Mouse (Mus musculus) kidney, embryonic 15.5 days (tissue): ENCODE results near the gene Lyst. TPM values are rescaled to one million over a fixed set of nuclear protein-coding genes. Genes with fewer than 3 reads are reported as not detected.

Experiments used
- ATAC-seq: fragments of 200-750 bp; cut with Nextera tagmentation; replicated peaks from 2 replicates; pipeline ENCODE4 v1.8.0; 2017; ENCODE audit warnings: moderate TSS enrichment; ENCODE audit not compliant: low FRiP score
- H3K27ac ChIP-seq: fragments of 300-500 bp; sonication (generic); 2 replicates; pipeline ENCODE4 v1.5.1; 2015; ENCODE audit warnings: mild to moderate bottlenecking, inconsistent platforms
- H3K27me3 ChIP-seq: fragments of 300-500 bp; sonication (generic); 2 replicates; pipeline ENCODE4 v1.6.1; 2015; ENCODE audit warnings: inconsistent platforms
- H3K36me3 ChIP-seq: fragments of 300-500 bp; sonication (generic); 2 replicates; pipeline ENCODE4 v1.6.1; 2015; ENCODE audit warnings: inconsistent platforms
- H3K4me1 ChIP-seq: fragments of 300-500 bp; sonication (generic); 2 replicates; pipeline ENCODE4 v1.6.1; 2015; ENCODE audit warnings: inconsistent platforms
- H3K4me2 ChIP-seq: fragments of 300-500 bp; sonication (generic); 2 replicates; pipeline ENCODE4 v1.6.1; 2015; ENCODE audit warnings: moderate library complexity, mild to moderate bottlenecking, inconsistent platforms
- H3K4me3 ChIP-seq: fragments of 300-500 bp; sonication (generic); replicated peaks from 2 replicates; pipeline ENCODE4 v1.5.1; 2015; ENCODE audit warnings: mild to moderate bottlenecking, inconsistent platforms
- H3K9ac ChIP-seq: fragments of 300-500 bp; sonication (generic); 2 replicates; pipeline ENCODE4 v1.6.1; 2015; ENCODE audit warnings: mild to moderate bottlenecking, inconsistent platforms
- H3K9me3 ChIP-seq: fragments of 300-500 bp; sonication (generic); replicated peaks from 2 replicates; pipeline ENCODE4 v1.6.1; 2016; ENCODE audit warnings: inconsistent platforms
- whole genome bisulfite sequencing: fragments of 180-500 bp; shearing (Covaris S2); methylation state at CpG from one replicate; pipeline ENCODE4 v1.1.7; 2015; ENCODE audit warnings: mixed read lengths; 5-methylcytosine and 5-hydroxymethylcytosine counted together
- polyA plus RNA-seq: library from polyadenylated mRNA; unstranded; fragments of >200 nt; fragmentation: Nextera tagmentation; extraction: Ambion mirVana; gene quantifications from 2 replicates; pipeline ENCODE4 v1.2.1, GENCODE M21; 2015

The Lyst gene
- polyA plus RNA-seq, 1 experiment from 2014 or later = 4.2 TPM

DNA sequence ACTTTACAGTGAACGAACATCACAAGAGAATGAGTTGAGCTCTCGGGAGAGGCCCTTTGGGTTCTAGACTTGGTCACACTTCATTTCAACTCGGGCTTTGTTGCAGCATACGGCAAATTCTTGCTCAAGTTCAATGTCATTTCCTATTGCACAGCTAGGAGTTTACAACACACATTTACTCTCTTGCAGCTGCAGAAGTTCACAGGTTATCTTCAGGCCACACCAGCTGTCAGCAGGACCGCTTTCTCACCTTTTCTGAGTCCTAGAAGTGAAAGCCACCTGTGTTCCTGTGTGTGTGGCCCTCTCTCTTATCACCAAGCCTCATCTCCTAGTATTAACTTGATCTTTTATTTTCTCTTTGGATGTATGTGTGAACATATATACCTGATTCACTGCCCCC is 31.3 kb upstream of the Lyst start:
- no peaks in the 10 kb centered on the region for H3K4me1 ChIP-seq
- H3K9ac ChIP-seq = no peak overlapping the region
- H3K36me3 ChIP-seq = no peaks in the 10 kb centered on the region
- no peaks in the 10 kb centered on the region for H3K27me3 ChIP-seq
- H3K9me3 ChIP-seq = no peaks in the 10 kb centered on the region
- WGBS = 73% methylated on average over 5 of the region's 5 CpGs
- no peak overlapping the region for H3K4me2 ChIP-seq
- H3K27ac ChIP-seq = no peak overlapping the region
- H3K4me3 ChIP-seq = no peak overlapping the region
- ATAC-seq = no peak

DNA sequence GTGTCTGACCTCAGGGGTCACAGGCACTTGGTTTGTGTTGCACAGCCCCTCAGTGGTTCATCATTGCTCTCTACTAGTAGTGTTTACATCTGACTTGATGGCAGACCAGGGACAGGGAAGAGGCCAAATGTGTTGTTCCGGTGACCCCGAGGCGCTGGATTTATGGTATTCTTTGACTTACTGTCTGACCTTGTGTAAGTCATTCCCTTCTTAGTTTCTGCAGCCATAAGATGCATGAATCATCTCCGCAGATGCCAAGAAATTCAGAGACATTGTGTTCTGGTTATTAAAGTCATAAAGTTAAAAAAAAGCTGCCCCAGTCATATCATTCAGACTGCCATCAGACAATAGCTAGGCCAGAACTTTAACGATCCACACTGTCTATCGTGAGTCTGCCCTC is 27.6 kb upstream of the Lyst start:
- no peak for ATAC-seq
- H3K9ac ChIP-seq = no peak overlapping the region

DNA sequence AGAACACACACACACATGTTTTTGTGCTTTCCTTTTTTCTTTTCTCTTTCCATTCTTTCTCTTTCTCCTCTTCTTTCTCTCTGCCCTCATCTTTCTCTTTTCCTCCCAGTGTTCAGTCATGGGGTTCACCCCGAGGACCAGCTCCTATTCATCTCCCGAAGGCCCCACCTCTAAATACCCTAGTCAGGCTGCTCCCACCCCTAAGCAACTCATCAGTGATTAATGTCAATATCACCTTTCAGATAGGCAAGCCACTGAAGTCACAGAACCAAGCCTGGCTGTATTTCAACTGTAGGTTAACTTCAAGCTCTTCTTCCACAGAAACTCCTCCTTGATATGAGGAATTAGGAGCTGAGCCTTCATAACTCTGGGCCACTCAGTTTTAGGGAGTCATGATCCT is 26.1 kb upstream of the Lyst start:
- H3K9ac ChIP-seq = no peak overlapping the region
- no peak overlapping the region for H3K4me3 ChIP-seq
- H3K9me3 ChIP-seq = no peaks in the 10 kb centered on the region
- H3K36me3 ChIP-seq = no peaks in the 10 kb centered on the region
- H3K27me3 ChIP-seq = no peaks in the 10 kb centered on the region
- peak; percentile 74 for ATAC-seq
- no peak overlapping the region for H3K4me2 ChIP-seq
- 26% methylated on average over 2 of the region's 2 CpGs for WGBS
- no peaks in the 10 kb centered on the region for H3K4me1 ChIP-seq
- H3K27ac ChIP-seq = no peak overlapping the region

More for the DNA sequence above, 27.6 kb upstream of the Lyst start:
- Histone ChIP-seq H3K27me3 (no peaks in the 10 kb centered on the region), H3K4me3 (no peak overlapping the region), H3K9me3 (no peaks in the 10 kb centered on the region), H3K27ac (no peak overlapping the region), H3K36me3 (no peaks in the 10 kb centered on the region), H3K4me1 (no peaks in the 10 kb centered on the region), H3K4me2 (no peak overlapping the region)
- 57% methylated on average over 6 of the region's 6 CpGs for WGBS

DNA sequence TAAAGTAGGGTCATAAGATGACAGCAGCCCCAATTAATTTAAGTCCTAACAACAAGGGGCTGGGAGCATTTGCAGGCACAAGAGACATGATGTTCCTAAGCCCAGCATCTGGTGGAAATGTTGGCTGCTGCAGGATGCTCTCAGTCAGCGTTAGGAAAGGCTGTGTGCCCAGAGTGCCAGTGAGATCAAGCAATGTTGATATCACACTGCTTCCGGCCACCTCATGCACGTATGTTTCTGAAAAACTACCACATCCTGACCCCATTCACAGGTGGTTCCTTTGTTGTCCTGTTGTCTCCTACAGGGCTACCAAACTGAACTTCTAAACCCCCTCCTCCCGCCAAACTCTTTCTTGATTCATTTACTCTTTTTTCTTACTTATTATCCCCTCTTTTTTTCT is 25.7 kb upstream of the Lyst start:
- Histone ChIP-seq H3K4me1 (no peaks in the 10 kb centered on the region), H3K4me3 (no peak overlapping the region), H3K9ac (no peak overlapping the region), H3K27ac (no peak overlapping the region), H3K9me3 (no peaks in the 10 kb centered on the region), H3K27me3 (no peaks in the 10 kb centered on the region), H3K36me3 (no peaks in the 10 kb centered on the region), H3K4me2 (no peak overlapping the region)
- 51% methylated on average over 4 of the region's 4 CpGs for WGBS
- peak; percentile 27; the same call in 1 of the 2 replicates for ATAC-seq

DNA sequence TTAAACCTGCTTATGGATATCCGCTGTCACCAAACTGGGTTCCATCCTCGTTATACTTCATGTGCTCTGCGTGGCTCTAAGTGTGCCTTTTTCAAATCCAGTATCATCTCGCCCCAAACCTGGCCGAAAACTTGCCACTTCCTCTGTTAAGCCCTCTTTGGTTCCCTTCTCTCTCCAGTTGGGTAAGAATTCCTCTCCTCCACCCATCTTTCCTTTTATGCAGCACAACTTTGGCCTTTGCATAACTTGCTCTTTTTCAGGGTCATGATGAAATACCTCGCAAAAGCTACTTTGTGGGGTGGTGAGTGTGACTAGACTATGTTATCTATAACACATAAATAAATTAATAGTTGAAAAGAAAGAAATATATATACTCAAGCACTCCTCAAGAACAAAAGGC is 22.6 kb upstream of the Lyst start:
- WGBS = 92% methylated on average over 6 of the region's 6 CpGs
- no peaks in the 10 kb centered on the region for H3K9me3 ChIP-seq

DNA sequence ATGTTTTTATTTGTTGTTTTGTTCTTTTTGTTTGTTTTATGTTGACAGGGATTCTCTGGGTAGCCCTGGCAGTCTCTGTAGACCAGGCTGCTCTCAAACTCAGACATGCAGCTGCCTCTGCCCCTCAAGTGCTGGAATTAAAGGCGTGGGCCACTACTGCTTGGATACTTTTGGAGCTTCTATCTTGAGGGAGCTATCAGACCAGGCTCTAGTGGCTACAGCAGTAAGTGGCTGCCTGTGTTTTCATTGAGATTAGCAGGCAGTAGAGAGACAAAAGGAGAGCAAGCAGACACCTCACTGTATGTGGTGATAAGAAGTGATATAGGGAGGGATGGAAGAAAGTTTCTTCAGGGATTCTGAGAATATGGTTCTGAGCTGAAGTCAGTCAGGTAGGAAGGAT is 21.4 kb upstream of the Lyst start:
- Histone ChIP-seq H3K4me2 (no peak overlapping the region), H3K9ac (no peak overlapping the region), H3K4me3 (no peak overlapping the region), H3K4me1 (0 out of 2 replicates have a peak, but pooled peaks cover 3% of the 10 kb centered on the region), H3K27me3 (no peaks in the 10 kb centered on the region), H3K36me3 (no peaks in the 10 kb centered on the region), H3K27ac (no peak overlapping the region), H3K9me3 (no peaks in the 10 kb centered on the region)
- no peak for ATAC-seq
- WGBS = 79% methylated on average over 1 of the region's 1 CpGs

More for the DNA sequence above, 22.6 kb upstream of the Lyst start:
- Histone ChIP-seq H3K27me3 (no peaks in the 10 kb centered on the region), H3K4me2 (no peak overlapping the region), H3K9ac (no peak overlapping the region), H3K36me3 (no peaks in the 10 kb centered on the region), H3K4me1 (no peaks in the 10 kb centered on the region), H3K4me3 (no peak overlapping the region), H3K27ac (no peak overlapping the region)
- no peak for ATAC-seq

DNA sequence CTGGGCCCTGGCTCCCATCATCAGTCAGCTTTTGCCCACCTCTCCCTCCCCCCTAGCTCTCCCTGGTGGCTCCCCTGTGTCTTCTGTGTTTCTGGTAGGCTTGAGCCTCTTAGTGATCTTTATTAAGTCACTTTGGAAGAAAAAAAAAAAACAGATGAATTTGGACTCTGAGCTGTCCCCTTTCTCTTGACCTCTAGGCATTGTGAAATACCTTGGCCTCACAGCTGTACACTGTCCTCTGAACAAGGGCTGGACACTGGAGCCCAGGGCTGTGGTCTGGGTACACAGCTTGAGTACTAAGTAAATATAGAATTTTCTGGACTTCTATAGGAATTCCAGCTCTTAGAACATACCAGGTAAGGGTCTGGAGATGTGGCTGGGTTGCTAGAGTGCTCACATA is 20.6 kb upstream of the Lyst start:
- Histone ChIP-seq H3K4me3 (no peak overlapping the region), H3K9me3 (no peaks in the 10 kb centered on the region), H3K4me1 (peaks cover 3% of the 10 kb centered on the region; the same call in 1 of the 2 replicates), H3K27ac (no peak overlapping the region), H3K4me2 (no peak overlapping the region), H3K36me3 (no peaks in the 10 kb centered on the region), H3K9ac (no peak overlapping the region), H3K27me3 (no peaks in the 10 kb centered on the region)
- ATAC-seq = no peak

DNA sequence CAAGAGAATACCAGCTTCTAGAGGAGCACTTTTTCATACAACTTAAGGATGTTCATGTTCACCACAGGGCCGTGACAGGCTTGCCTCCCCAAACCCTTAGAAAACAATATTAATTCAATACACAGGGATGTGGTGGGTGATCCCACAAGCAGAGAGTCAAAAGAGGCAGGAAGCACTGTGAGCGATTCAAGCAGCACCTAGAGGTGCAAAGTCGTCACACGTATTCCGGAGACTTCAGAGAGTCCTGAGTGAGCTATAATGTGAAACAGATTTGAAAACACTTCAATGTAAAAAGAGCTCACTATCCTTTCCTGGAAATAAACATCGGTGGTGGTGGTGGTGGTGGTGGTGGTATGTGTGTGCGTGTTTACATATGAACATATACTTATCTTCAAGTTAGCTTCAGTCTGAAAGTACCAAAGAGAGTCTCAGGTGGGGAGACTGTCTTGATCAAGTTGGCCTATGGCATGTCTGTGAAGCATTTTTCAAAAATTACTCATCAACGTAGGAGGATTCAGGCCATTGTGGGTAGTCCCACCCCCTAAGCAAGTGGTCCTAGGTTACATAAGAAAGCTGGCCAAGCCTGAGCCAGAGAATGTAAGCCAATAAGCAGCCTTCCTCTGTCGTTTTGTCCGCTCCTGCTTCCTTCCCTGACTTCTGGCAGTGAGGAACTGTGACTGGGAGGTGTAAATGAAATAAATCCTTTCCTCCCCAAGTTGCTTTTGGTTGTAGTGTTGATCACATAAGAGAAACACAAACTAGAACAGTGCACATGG is 17.9 kb upstream of the Lyst start:
- Histone ChIP-seq H3K27ac (no peak overlapping the region), H3K9me3 (no peaks in the 10 kb centered on the region), H3K27me3 (no peaks in the 10 kb centered on the region), H3K36me3 (no peaks in the 10 kb centered on the region), H3K4me2 (no peak overlapping the region), H3K4me3 (no peak overlapping the region), H3K4me1 (peaks cover 27% of the 10 kb centered on the region), H3K9ac (no peak overlapping the region)
- WGBS = 75% methylated on average over 10 of the region's 10 CpGs
- ATAC-seq = no peak

DNA sequence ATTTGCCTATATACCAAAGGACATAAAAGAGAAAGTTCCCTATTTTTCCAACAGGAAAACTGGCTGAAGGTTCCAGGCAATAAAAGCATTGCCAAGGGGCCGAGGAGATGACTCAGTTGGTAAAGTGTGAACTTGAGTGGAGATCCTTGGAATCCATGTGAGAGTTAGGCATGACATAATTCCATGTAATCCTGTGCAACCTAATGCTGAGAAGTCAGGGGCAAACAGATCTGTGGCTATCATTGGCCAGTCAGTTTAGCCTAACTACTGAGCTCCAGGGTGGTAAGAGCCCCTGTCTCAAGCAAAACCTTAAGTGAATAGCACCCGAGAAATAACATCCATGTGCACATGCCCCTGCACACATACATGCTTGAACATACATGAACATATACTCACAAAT is 17.3 kb upstream of the Lyst start:
- peaks cover 27% of the 10 kb centered on the region for H3K4me1 ChIP-seq
- H3K27ac ChIP-seq = no peak overlapping the region
- 81% methylated on average over 2 of the region's 2 CpGs for WGBS
- no peak for ATAC-seq
- H3K27me3 ChIP-seq = no peaks in the 10 kb centered on the region
- no peak overlapping the region for H3K9ac ChIP-seq
- H3K4me2 ChIP-seq = no peak overlapping the region
- no peaks in the 10 kb centered on the region for H3K9me3 ChIP-seq
- H3K4me3 ChIP-seq = no peak overlapping the region
- H3K36me3 ChIP-seq = no peaks in the 10 kb centered on the region

DNA sequence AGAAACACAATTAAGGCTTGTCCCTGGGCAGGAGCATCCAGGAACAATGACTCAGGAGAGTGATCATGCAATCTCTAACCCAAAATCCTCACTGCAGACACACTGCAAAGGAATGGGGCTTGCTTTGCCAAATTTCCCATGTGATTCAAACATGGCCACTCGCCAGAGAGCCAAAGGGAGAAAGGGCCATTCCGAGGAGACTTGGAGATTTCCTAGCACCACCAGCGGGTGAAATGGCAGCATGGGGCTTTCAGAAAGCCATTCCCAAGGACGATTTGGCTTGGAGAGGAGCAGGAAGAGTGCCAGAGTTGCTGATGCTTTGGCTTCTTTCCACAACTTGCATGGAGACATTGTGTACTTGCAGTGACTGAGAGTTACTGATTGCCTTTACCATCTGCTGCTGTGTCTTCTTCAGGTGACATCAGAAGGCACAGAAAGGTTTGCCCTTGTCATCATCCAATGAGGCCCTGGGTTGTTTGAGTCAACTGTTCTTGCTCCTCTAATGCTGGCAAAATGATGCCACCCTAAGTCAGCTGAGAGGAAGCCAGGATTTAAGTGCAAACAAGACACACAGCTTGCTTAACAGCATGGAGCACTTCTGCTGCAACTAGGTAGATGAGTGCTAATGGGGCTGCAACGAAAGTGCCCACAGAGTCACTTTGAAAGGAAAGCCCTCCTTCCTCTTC is 16.5 kb upstream of the Lyst start:
- 64% methylated on average over 5 of the region's 5 CpGs for WGBS
- peaks cover 27% of the 10 kb centered on the region for H3K4me1 ChIP-seq
- H3K9ac ChIP-seq = no peak overlapping the region
- H3K9me3 ChIP-seq = no peaks in the 10 kb centered on the region
- H3K36me3 ChIP-seq = no peaks in the 10 kb centered on the region
- no peaks in the 10 kb centered on the region for H3K27me3 ChIP-seq
- no peak for ATAC-seq
- H3K4me3 ChIP-seq = no peak overlapping the region
- H3K4me2 ChIP-seq = no peak overlapping the region
- H3K27ac ChIP-seq = no peak overlapping the region

DNA sequence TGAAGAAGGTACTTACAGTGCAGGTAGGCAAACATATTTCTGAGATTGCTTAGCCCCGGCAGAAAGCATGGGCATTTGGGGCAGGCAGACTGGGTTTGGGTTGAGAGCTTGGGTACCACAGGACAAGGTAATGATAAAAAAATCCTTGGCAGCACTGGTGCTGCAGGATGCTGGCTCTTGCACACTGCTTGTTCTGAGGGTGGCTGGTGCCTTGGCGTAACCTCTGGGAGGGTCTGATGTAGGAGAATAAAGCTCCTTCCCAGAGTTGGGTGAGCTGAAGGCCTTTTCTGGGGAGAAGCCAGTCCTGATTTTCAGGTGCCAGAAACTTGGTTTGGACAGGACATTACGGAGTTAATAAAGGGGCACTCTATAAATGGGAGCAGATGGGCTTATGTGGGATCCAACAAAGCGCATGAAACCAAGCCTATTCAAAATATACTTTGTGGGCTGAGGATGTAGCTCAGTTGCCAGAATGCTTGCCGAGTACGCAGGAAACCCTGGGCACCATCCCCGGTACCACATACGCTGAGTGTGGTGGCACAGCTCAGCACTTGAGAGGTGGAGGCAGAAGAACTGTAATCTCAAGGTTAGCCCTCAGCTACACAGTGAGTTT is 15.8 kb upstream of the Lyst start:
- H3K27me3 ChIP-seq = no peaks in the 10 kb centered on the region
- ATAC-seq = no peak
- H3K9ac ChIP-seq = no peak overlapping the region
- no peaks in the 10 kb centered on the region for H3K9me3 ChIP-seq
- no peak overlapping the region for H3K4me3 ChIP-seq
- no peak overlapping the region for H3K4me2 ChIP-seq
- 91% methylated on average over 8 of the region's 8 CpGs for WGBS
- no peak overlapping the region for H3K27ac ChIP-seq
- H3K4me1 ChIP-seq = peaks cover 27% of the 10 kb centered on the region
- H3K36me3 ChIP-seq = no peaks in the 10 kb centered on the region

DNA sequence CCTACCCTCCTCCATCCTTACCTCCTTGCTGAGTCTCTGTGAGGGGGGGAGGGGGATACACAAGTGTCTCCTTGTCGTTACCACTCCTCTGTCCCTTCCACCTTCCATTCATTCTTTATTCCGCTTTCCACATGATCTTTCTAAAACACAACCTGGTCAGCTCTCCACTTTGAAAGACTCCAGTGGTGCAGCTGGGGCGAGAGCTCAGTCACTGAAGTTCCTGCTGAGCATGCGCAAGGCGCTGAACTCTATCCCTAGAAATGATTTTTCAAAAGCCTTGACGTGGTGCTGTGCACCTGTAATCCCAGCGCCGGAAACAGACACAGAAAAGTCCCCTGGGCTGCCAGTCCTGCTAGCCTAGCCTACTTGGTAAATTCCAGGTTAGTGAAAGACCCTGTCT is 15.1 kb upstream of the Lyst start:
- no peak overlapping the region for H3K9ac ChIP-seq
- H3K27ac ChIP-seq = no peak overlapping the region
- no peak overlapping the region for H3K4me3 ChIP-seq
- no peaks in the 10 kb centered on the region for H3K27me3 ChIP-seq
- no peaks in the 10 kb centered on the region for H3K9me3 ChIP-seq
- no peaks in the 10 kb centered on the region for H3K36me3 ChIP-seq
- no peak overlapping the region for H3K4me2 ChIP-seq
- 70% methylated on average over 8 of the region's 8 CpGs for WGBS
- no peak for ATAC-seq
- H3K4me1 ChIP-seq = peaks cover 27% of the 10 kb centered on the region
